Mouse (Mus musculus) megakaryocyte, embryonic 14.5 days (primary cell): ENCODE measurements at regions not wholly inside any gene's neighbourhood (a gene's known extent, or its start where the extent isn't known, plus 50 kb on each side); places are given as distances from the start of the nearest gene placed in this dataset.

Experiments
- FLI1 ChIP-seq: IDR thresholded peaks from 2 replicates; pipeline ENCODE4 v1.6.1; 2012; ENCODE audit warnings: low read length, inconsistent platforms, mixed read lengths
- GATA1 ChIP-seq: IDR thresholded peaks from 3 replicates; pipeline ENCODE4 v1.6.1; 2012; ENCODE audit warnings: mixed read lengths, low read length, inconsistent platforms, borderline replicate concordance

GRCm38 (mm10) chr2:74388078-74388477 lies 191.2 kb downstream of the Lnpk start:
- TF ChIP-seq GATA1 (no peak), FLI1 (no peak)
